28 mouse cellular contexts compared by ENCODE assay signal in the genomic region with DNA sequence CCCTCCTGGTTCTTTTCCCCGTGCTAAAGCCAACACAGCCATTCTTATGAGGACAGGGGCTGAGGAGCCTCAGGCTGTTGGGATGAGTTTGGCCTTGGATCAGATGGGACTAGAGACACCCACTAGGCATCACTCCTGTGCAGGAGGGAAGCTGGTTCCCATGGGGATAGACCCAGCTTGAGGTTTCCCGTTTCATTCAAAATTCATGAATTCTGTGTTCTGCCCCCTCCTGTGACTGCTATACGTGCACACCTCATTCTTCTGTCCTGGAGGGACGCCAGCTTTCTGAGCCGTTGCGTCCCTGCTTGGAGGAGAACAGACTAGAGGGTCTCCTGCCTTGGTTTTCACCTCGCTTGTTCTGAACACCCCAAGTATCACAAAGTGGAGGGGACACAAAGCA. TPM values are rescaled to one million over a fixed set of nuclear protein-coding genes. Genes with fewer than 3 reads are reported as not detected.
DNase-seq lines count a peak whose midpoint lies in the region; ATAC-seq lines count a peak whose summit lies in the region.
"Had no signal": no experiment of that assay in that cellular context is flagged by ENCODE, and none has a peak within 500 bp of the region (broad histone marks: within the 10 kb centered on the region; RNA-seq: fewer than 3 reads in every experiment).

No protein-coding gene starts in this region.

- no peak for DNase-seq in frontal cortex, postnatal 10 days (ENCODE audit: low spot score in 2 of 2)
- peak; percentile 34 to 51 for DNase-seq in left cerebral cortex, postnatal 14 days (ENCODE audit: low spot score in 2 of 2)
- no peak for DNase-seq in left cerebral cortex, postnatal 4 days
- DNase-seq in right cerebral cortex, postnatal 25 days = peak; percentile 16
- no peak for DNase-seq in right cerebral cortex, adult 18-20 months
- no peak for DNase-seq in cerebellum, postnatal 14 days
- DNase-seq in layer of hippocampus, postnatal 14 days (ENCODE audit: low spot score in 2 of 2) = no peak
- DNase-seq: adrenal gland, adult 2 months; adrenal gland, postnatal 36 days; cerebellum, adult 8-10 months; cerebellum, postnatal 36 days; gastrocnemius, adult 2 months; gastrocnemius, postnatal 36 days; heart, adult 18-20 months; heart, postnatal 36 days; kidney, adult 8-10 months; kidney, postnatal 4 days; layer of hippocampus, postnatal 36 days; liver, embryonic 13.5 days; lung, adult 18-20 months; lung, postnatal 14 days; retina, postnatal 1 day; thymus, adult 18-20 months; thymus, postnatal 36 days had no signal

- peak; percentile 58 for ATAC-seq in frontal cortex, adult (ENCODE audit: low TSS enrichment)
- ATAC-seq: activated CD4-positive, CD25-positive, alpha-beta regulatory T cell, adult 4 months; intestine, embryonic 16.5 days had no signal

- intact Hi-C loops in left cerebral cortex, postnatal 14 days (cut with DNase I) = loop anchor here (10.0 kb wide), 1 partner anchor 292 kb away; no protein-coding TSS in a partner anchor
- intact Hi-C loops in left cerebral cortex, postnatal 4 days (cut with DNase I) = no loop called here

RNA-seq across cellular contexts. Expression of a gene that starts 12.0 kb away (rescaled TPM):
- 100 to 1,000 TPM; 259 to 272 TPM for total RNA-seq in left cerebral cortex, postnatal 14 days (2021)
- 100 to 1,000 TPM; 189 to 190 TPM for total RNA-seq in left cerebral cortex, postnatal 4 days (2021)
- 100 to 1,000 TPM; 140 to 144 TPM for total RNA-seq in layer of hippocampus, postnatal 14 days (2021)
- total RNA-seq: CH12.LX; gastrocnemius, adult 2 months; gastrocnemius, postnatal 36 days had no signal

Comparison
In these comparisons a context has a peak if more than half of its experiments do, and no peak if none do; other contexts are left out.
1. DNase-seq: peak in left cerebral cortex, postnatal 14 days (2 of 2) and right cerebral cortex, postnatal 25 days (single experiment); none in frontal cortex, postnatal 10 days (0 of 2), left cerebral cortex, postnatal 4 days (single experiment), right cerebral cortex, adult 18-20 months (single experiment), cerebellum, postnatal 14 days (0 of 2) and layer of hippocampus, postnatal 14 days (0 of 2).